Mouse (Mus musculus): Measurements from ENCODE around the gene Cd300ld3. TPM values are rescaled to one million over a fixed set of nuclear protein-coding genes. Genes with fewer than 3 reads are reported as not detected.

The Cd300ld3 gene
- total and polyA plus RNA-seq, 2 experiments from 2014 or later, result not detected

GRCm38 (mm10) chr11:115071015-115071551, 22.9 kb upstream of the Cd300ld3 start:
- Histone ChIP-seq H3K27ac (ENCODE audit: low read depth) (no peak overlapping the region), H3K9ac (replicated peaks; ENCODE audit: low read depth, low read length) (no peak overlapping the region), H3K36me3 (replicated peaks; ENCODE audit: control insufficient read depth, insufficient read depth, low read length) (no peaks in the 10 kb centered on the region), H3K4me3 (ENCODE audit: low read depth, low read length) (no peak overlapping the region), H3K4me2 (ENCODE audit: low read depth, low read length) (0 out of 2 replicates have a peak overlapping the region, but pooled peaks have one; percentile 10), H3K27me3 (ENCODE audit: control insufficient read depth, insufficient read depth, low read length) (no peaks in the 10 kb centered on the region), H3K9me3 (replicated peaks; ENCODE audit: control insufficient read depth, low read length) (no peaks in the 10 kb centered on the region), H3K4me1 (ENCODE audit: control insufficient read depth, insufficient read depth) (no peaks in the 10 kb centered on the region)
- DNase-seq (ENCODE audit: low spot score) (no peak), ATAC-seq (ENCODE audit: insufficient read depth, low read depth) (no peak)
- 12% methylated on average over 9 of the region's 9 CpGs for WGBS
- TF ChIP-seq EP300 (IDR thresholded peaks at IDR 0.05; ENCODE audit: low read depth), result no peak
- no peak for TF ChIP-seq CTCF (IDR thresholded peaks at IDR 0.05; ENCODE audit: low read depth)

- Histone ChIP-seq H3K4me1 (ENCODE audit: control insufficient read depth, insufficient read depth) (no peaks in the 10 kb centered on the region), H3K4me3 (ENCODE audit: low read depth, low read length) (no peak overlapping the region), H3K4me2 (ENCODE audit: low read depth, low read length) (no peak overlapping the region), H3K9me3 (replicated peaks; ENCODE audit: control insufficient read depth, low read length) (no peaks in the 10 kb centered on the region), H3K9ac (replicated peaks; ENCODE audit: low read depth, low read length) (no peak overlapping the region), H3K27me3 (ENCODE audit: control insufficient read depth, insufficient read depth, low read length) (no peaks in the 10 kb centered on the region), H3K27ac (ENCODE audit: low read depth) (no peak overlapping the region), H3K36me3 (replicated peaks; ENCODE audit: control insufficient read depth, insufficient read depth, low read length) (no peaks in the 10 kb centered on the region)
- TF ChIP-seq CTCF (IDR thresholded peaks at IDR 0.05; ENCODE audit: low read depth), result no peak
- no peak for TF ChIP-seq EP300 (IDR thresholded peaks at IDR 0.05; ENCODE audit: low read depth)
- ATAC-seq (ENCODE audit: insufficient read depth, low read depth) (no peak), DNase-seq (ENCODE audit: low spot score) (no peak)
- 60% methylated on average over 6 of the region's 6 CpGs for WGBS
Observed at GRCm38 (mm10) chr11:115066768-115067167, 18.6 kb upstream of the Cd300ld3 start.

GRCm38 (mm10) chr11:115062077-115062476, 13.9 kb upstream of the Cd300ld3 start, which contains the start of gene Cd300e:
TSS of gene Cd300e (minus strand) at chr11:115062177.
- Histone ChIP-seq H3K4me2 (ENCODE audit: low read depth, low read length) (no peak within 1 kb of the TSS), H3K36me3 (replicated peaks; ENCODE audit: control insufficient read depth, insufficient read depth, low read length) (no peaks in the 10 kb centered on the region), H3K27me3 (ENCODE audit: control insufficient read depth, insufficient read depth, low read length) (no peaks in the 10 kb centered on the region), H3K27ac (ENCODE audit: low read depth) (no peak within 1 kb of the TSS), H3K4me3 (ENCODE audit: low read depth, low read length) (no peak within 1 kb of the TSS), H3K4me1 (ENCODE audit: control insufficient read depth, insufficient read depth) (no peaks in the 10 kb centered on the region), H3K9ac (replicated peaks; ENCODE audit: low read depth, low read length) (no peak within 1 kb of the TSS), H3K9me3 (replicated peaks; ENCODE audit: control insufficient read depth, low read length) (no peaks in the 10 kb centered on the region)
- no peak for ATAC-seq (ENCODE audit: insufficient read depth, low read depth)
- TF ChIP-seq EP300 (IDR thresholded peaks at IDR 0.05; ENCODE audit: low read depth) (no peak), CTCF (IDR thresholded peaks at IDR 0.05; ENCODE audit: low read depth) (no peak)
- WGBS, result 45% methylated on average over 5 of the region's 5 CpGs
- DNase-seq (ENCODE audit: low spot score), result no peak

GRCm38 (mm10) chr11:115059797-115060196, 11.6 kb upstream of the Cd300ld3 start:
- Histone ChIP-seq H3K27ac (ENCODE audit: low read depth) (no peak overlapping the region), H3K36me3 (replicated peaks; ENCODE audit: control insufficient read depth, insufficient read depth, low read length) (no peaks in the 10 kb centered on the region), H3K4me2 (ENCODE audit: low read depth, low read length) (no peak overlapping the region), H3K9me3 (replicated peaks; ENCODE audit: control insufficient read depth, low read length) (no peaks in the 10 kb centered on the region), H3K4me3 (ENCODE audit: low read depth, low read length) (no peak overlapping the region), H3K9ac (replicated peaks; ENCODE audit: low read depth, low read length) (no peak overlapping the region), H3K27me3 (ENCODE audit: control insufficient read depth, insufficient read depth, low read length) (no peaks in the 10 kb centered on the region), H3K4me1 (ENCODE audit: control insufficient read depth, insufficient read depth) (no peaks in the 10 kb centered on the region)
- DNase-seq (ENCODE audit: low spot score) (no peak), ATAC-seq (ENCODE audit: insufficient read depth, low read depth) (no peak)
- TF ChIP-seq CTCF (IDR thresholded peaks at IDR 0.05; ENCODE audit: low read depth), result no peak
- TF ChIP-seq EP300 (IDR thresholded peaks at IDR 0.05; ENCODE audit: low read depth), result no peak
- WGBS, result 57% methylated on average over 2 of the region's 2 CpGs

GRCm38 (mm10) chr11:115058701-115059100, 10.5 kb upstream of the Cd300ld3 start:
- Histone ChIP-seq H3K4me3 (ENCODE audit: low read depth, low read length) (no peak overlapping the region), H3K4me2 (ENCODE audit: low read depth, low read length) (no peak overlapping the region), H3K36me3 (replicated peaks; ENCODE audit: control insufficient read depth, insufficient read depth, low read length) (no peaks in the 10 kb centered on the region), H3K4me1 (ENCODE audit: control insufficient read depth, insufficient read depth) (no peaks in the 10 kb centered on the region), H3K9me3 (replicated peaks; ENCODE audit: control insufficient read depth, low read length) (no peaks in the 10 kb centered on the region), H3K27me3 (ENCODE audit: control insufficient read depth, insufficient read depth, low read length) (no peaks in the 10 kb centered on the region), H3K9ac (replicated peaks; ENCODE audit: low read depth, low read length) (no peak overlapping the region), H3K27ac (ENCODE audit: low read depth) (no peak overlapping the region)
- TF ChIP-seq CTCF (IDR thresholded peaks at IDR 0.05; ENCODE audit: low read depth) (no peak), EP300 (IDR thresholded peaks at IDR 0.05; ENCODE audit: low read depth) (no peak)
- ATAC-seq (ENCODE audit: insufficient read depth, low read depth), result no peak
- WGBS, result 65% methylated on average over 4 of the region's 4 CpGs
- no peak for DNase-seq (ENCODE audit: low spot score)

- DNase-seq (ENCODE audit: low spot score) (no peak), ATAC-seq (ENCODE audit: insufficient read depth, low read depth) (no peak)
- TF ChIP-seq CTCF (IDR thresholded peaks at IDR 0.05; ENCODE audit: low read depth) (no peak), EP300 (IDR thresholded peaks at IDR 0.05; ENCODE audit: low read depth) (no peak)
- no peaks in the 10 kb centered on the region for H3K36me3 ChIP-seq (replicated peaks; ENCODE audit: control insufficient read depth, insufficient read depth, low read length)
- no peak overlapping the region for H3K4me3 ChIP-seq (ENCODE audit: low read depth, low read length)
- H3K9me3 ChIP-seq (replicated peaks; ENCODE audit: control insufficient read depth, low read length), result no peaks in the 10 kb centered on the region
- H3K27ac ChIP-seq (ENCODE audit: low read depth), result no peak overlapping the region
- H3K4me2 ChIP-seq (ENCODE audit: low read depth, low read length), result no peak overlapping the region
- H3K9ac ChIP-seq (replicated peaks; ENCODE audit: low read depth, low read length), result no peak overlapping the region
- no peaks in the 10 kb centered on the region for H3K4me1 ChIP-seq (ENCODE audit: control insufficient read depth, insufficient read depth)
- H3K27me3 ChIP-seq (ENCODE audit: control insufficient read depth, insufficient read depth, low read length), result no peaks in the 10 kb centered on the region
Observed at GRCm38 (mm10) chr11:115054537-115054936, 6.3 kb upstream of the Cd300ld3 start.
